Mouse (Mus musculus) c-Kit-positive CD71-positive TER-119-positive erythroid progenitor cells, embryonic 14.5 days (primary cell): ENCODE data around the gene Ikbke.

Experiments used
- DNase-seq: peaks from one replicate; pipeline ENCODE4 v3.0.0-alpha.2; 2013; ENCODE audit warnings: low spot score

Ikbke gene

DNA sequence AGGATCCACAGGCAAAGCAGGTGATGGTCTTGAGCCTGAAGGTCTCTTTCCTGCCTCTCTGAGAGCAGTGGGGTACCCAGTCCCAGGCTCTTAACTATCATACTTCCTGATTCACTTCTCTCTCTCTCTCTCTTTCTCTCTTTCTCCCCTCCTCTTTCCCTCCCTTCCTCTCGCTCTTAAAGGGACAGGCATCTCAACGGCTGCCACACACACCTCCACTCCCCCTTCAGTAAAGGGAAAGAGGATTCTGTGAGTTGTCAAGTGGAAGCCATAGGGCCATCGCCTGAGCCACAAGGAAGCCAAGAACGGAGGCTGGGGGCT, at the start of gene Ikbke:
Gene Ikbke, minus strand, starts transcription at position 151 of the 321 bp plus-strand sequence.
- no peak for DNase-seq

DNA sequence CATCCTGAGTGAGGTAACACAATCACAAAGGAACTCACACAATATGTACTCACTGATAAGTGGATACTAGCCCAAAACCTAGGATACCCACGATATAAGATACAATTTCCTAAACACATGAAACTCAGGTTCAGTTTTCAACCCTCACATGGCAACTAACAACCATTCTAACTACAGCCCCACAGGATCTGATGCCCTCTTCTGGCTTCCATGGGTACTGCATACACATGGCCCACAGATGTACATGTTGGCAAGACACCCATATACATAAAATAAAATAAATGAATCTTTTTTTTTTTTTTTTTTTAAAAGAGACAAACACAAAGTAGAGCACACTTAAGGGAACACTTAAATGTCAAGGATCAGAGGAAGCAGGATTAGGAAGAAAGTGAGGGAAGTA, 49.7 kb upstream of the Ikbke start:
- peak; percentile 21 for DNase-seq

DNA sequence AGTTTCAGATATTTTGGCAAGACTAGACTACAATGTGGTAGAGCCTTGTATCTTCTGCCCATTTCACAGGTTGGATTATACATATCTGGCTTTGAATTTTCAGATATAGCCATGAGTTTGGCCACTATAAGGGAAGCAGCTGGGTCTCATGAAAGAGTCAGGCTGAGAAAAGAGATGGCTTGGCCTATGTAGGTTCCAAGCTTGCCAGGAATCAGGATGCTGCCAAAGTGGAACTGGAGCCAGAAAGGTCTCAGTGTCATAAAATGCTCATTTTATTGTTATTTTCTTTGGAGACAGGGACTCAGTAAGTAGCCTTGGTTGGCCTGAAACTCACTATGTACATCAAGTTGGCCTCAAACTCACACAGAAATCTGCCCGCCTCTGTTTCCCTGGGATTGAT, 47.8 kb upstream of the Ikbke start:
- no peak for DNase-seq

DNA sequence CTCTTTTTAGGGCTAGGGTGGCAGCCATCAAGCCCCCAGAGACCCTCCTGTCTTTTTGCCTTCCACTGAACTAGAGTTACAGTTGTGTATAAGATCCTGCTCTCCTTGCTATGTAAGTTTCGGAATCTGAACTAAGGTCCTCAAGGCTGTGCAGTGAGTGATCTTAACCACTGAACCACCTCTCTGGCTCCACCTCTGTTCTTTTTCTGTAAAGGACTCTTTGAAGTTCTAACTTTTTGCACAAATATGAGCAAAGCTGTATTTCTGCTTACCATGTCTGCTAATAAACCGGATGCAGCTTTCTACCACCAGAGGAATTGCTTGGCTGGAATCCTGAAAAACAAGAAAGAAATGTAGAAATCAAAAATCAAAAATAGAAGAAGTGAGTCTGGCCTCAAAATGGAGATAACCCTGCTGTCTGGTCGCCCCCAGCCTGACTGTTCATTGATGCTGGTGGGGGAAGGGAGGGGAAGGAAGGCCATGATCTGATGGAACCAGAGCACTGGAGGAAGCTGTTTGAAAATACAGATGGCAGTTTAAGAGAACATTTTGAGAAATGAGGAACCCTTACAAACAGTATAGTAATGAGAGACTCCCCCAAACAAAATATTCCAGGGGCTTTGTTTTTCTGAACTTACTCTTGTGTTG, 45.5 kb upstream of the Ikbke start:
- DNase-seq = no peak

DNA sequence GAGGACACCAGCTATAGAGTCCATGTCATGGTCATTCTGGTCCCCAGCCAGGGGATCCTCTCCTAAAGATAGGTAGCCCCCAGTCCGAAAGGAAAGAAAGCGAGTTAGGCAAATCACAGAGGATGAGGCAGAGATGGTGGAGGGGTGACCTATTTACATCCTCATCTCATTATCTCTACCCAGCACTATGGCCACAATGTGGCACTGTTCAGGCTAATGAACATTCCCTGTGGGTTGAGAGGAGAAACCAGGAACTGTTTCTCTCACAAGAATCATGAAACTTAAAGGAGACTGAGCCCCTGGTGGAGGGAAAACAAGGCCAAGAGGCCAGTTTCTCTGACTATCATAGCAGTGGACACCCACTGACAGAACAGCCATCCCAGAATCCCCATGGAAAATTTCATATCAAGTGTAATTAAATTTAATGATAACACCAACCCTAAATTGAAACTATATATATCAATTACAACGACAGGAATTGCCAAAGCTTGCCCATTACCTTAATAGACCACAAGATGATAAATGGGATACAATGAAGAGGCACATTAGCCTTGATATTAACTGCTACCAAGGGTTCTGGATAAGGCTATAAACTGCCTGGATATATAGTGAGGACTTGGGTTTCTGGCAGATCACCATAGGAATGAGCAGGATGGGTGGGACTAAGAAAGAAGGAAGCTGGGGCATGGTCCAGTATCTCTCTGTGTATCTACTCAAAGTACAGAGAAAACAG, 40.4 kb upstream of the Ikbke start:
- no peak for DNase-seq

DNA sequence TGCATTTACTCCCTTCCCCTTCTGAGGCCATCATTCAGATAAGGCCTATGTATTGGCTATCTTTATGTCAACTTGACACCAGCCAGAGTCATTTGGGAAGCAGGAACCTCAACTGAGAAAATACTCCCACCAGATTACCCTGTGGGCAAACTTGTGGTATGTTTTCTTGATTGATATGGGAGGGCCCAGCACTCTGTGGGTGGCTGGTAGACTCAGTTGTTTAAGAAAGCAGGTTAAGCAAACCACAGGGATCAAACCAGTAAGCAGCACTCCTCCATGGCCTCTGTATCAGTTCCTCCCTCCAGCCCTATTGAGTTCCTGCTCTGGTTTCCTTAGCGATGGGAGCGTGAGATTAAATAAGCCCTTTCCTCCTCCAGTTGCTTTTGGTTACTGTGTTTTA, 39.0 kb upstream of the Ikbke start:
- DNase-seq = no peak

DNA sequence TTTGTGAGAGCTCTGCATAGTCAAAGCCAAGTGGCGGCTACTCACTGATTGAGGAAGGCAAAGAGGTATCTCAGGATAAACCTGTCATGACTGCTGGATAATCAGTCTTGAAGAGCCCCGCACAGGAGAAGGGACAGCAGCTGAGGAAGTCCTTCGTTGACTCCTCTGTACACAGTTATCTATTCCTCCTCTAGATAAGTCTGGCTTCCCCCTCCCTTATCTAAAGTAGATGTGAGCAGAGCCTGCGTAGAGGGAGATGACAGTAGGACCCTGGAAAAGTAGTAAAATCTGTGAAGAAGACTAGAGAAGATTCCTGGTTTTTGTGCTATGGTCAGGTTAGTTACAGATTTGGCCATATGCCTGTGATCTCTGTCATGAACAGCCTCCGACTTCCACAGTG, 38.2 kb upstream of the Ikbke start:
- DNase-seq = no peak

DNA sequence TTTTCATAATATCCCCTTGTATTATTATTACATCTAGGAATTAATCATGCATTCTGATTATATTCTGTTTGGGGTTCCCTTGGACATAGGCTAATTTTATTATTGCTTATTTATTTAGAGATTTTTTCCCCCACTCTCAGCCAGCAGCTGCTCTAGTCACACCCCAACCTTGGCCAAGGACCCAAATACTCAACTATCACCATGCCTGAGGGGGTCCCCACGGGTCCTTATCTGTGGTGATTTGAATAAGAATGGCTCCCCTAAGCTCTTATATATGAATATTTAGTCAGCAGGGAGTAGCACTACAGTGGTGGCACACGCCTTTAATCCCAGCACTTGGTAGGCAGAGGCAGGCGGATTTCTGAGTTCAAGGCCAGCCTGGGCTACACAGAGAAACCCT, 31.9 kb upstream of the Ikbke start:
- DNase-seq = no peak

DNA sequence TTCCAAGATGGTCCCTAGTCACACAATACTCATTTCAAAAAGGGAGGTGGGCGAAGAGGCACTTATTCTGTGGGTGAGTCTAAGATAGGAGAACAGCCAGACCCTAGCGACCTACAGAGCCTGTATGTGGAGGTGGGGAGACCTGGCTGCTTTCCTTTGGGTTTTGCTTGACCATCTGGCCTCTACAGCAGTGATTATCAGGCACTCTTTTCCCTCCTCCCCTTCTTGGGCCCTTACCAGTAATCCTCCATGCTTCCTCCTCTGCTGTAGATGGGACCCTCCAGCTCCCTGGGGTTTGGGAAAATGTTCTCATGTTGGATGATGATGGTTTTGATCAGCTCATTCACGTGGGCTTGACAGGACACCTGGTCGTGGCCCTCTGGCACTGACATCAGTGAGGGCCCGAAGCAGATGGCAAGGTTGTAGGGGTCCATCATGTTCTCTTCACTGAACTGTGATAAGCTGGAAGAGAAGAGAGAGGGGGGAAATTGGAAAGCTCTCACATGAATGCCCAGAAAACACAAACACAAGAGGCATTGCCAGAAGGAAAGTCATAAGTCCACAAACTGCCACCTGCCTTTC, 30.9 kb upstream of the Ikbke start:
- DNase-seq = no peak

DNA sequence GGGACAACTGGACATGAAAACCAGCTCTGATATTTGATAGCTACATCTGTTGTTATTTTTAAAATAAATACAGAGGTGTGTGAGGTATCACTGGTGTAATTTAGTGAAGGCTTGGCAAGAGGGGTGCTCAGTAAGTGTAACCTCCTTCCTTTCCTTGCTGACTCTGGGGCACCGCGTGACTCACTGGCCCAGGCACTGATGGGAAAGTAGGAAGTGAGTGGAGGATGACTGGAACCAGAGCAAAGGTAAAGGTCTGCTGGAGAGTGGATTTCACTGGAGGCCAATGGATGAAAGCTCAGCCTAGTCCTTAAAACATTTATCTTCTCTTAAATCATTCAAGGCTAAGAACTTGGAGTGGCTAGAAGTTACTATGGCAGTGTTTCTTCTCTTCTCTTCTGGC, 21.3 kb upstream of the Ikbke start:
- no peak for DNase-seq

DNA sequence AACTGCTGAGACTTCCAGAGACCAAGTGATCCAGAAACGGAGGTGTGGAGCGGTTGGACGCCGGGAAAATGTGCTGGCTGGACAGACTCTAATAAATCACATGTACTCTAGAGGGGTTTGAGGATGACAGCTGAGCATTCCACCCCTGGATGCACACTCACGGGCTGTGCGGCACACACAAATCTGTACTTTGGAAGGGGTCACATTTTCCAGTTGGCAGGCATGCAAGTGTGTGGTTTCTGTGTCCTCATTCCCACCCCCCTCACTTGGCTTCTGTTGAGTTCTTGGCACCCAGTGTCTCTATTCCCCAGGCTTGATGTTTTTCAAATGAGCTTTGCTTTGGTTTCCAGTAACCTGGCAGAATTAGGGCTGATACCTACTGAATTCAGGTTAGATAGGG, 20.4 kb upstream of the Ikbke start:
- DNase-seq = no peak

DNA sequence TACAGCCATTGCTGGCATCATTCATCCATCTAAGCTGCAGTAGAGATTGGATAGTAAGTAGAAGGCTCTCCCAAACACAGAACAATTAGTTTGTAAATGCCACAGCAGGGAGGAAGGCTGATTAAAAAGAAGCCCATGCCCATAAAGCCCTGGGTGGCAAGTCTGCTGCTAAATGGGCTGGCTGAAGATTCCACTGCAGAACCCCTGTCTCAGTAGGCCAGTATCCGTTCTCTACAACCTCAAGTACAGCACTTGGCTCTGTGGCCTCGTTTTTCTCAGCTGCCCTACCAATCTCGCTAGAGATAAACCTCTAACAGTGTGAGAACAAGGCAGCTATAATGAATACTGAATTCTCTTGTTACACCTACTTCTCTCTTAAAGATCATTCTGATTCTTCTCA, 19.8 kb upstream of the Ikbke start:
- no peak for DNase-seq

DNA sequence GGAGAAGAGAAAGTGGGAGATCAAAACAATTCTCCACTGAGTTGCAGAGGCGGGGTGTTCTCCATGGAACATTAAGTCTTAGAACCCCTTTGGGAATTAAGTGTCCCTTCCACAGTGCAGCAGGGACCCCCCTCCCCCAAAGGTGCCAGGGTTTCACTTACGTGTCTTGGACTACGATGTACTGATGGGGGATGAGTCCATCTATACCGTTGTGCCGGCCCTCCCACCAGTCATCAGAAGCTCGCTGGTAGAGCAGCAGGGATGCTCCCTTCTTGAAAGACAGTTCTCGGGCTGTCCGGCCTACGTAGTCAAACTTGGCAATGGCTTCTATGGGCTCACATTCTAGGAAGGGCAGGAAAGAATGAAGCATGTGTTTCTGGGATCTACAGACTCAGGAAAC, 18.8 kb upstream of the Ikbke start:
- DNase-seq = no peak

DNA sequence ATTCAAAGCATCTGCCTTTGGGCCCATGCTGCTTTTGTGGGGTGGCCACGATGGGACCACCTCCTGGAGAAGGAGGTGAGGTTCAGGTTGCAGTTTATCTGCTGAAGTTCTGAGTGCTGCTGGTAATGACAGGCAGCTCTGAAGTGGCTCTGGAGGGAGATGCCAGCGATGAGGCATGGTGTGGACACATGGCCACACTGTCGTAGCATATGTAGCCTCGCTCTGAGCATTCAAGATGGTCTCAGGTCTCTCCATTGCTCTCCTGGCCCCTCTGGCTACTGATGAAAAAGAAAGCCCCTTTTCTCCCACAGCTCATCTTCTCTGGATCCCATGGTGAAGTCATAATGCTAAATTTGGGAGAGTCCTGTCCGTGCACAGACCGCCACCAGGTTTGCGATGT, 17.3 kb upstream of the Ikbke start:
- DNase-seq = no peak

DNA sequence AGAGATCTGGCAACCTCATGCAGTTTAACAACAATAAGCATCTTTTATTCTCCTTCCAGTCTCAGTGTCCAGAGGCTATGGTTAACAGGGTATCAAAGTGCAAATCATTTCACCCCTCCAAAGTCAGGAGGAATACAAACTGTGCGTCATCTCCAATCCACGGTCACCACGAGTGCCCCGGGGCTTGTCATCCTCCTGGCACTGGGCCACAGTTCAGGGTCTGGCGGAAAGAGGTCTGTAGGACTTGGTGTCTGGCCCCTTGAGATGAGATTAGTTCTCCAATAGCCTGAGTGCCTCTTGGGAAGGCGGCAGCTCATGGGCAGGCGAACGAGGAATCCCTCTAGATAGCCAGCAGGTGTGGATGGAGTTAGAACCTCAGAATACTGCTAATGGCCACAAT, 15.8 kb upstream of the Ikbke start:
- no peak for DNase-seq

DNA sequence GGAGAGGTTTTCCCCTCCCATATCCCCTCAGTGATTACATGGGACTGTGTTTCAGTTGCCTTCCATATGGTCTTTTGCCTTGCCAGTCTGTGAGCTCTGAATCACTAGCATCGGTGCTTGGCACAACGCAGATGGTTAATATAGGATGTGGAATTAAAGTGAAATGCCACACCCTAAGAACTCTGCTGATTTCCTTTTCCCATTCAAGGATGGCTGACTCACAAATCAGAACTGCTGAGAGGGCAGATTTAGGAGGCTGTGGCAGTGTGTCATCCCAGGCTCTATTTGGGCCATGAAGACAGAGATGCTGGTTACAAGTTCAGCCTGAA, 14.5 kb upstream of the Ikbke start:
- DNase-seq = no peak

DNA sequence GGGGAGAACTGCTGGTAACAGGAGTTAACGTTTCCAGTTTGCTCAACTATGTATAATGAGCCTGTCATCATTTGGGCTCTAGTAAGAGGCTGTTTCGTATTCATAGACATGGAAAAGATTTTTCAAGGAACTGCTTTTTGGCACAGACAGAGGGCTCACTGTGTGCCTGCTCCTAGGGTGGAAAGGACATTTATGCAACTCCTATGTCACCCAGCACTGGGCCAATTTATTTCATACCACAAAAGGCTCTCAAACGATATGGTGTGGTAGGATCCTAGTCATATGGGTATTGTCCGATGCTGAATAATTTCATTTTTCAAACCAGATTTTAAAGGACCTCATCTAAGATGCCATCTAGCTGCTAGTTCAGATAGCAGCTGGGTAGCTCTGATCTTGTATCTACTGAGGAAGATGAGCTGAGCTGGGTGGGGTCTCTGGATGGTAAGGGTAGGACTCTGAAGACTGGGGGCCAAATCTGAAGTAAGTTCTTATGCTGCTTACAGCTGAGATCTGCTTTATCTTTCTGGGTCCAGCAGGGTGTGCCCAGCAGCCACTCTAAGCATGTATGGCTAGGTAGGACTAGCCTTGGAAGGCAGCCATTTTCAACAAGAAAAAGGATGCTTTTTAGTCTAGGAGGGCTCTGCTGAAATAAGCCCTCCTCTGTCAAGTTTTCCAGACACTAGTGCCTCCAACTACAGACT, 14.0 kb upstream of the Ikbke start:
- no peak for DNase-seq

DNA sequence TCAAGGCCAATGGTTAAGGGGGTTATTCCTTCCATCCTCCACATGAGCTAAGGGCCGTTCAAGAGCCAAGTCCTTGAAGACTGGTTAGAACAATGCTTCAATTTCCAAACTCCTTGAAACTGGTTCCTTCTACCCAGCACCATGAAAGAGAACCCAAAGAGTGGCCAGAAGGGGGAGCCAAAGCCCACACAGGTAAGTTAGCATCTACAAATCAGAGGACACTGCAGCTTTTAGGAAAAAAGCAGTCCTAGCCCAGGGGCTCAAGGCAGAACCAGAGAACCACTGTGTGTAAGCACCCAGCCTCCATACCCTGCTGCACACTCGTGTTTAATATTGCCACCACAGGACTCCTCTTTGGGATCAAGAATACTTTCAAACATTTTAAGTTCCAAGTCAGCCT, 11.2 kb upstream of the Ikbke start:
- DNase-seq = peak; percentile 55

DNA sequence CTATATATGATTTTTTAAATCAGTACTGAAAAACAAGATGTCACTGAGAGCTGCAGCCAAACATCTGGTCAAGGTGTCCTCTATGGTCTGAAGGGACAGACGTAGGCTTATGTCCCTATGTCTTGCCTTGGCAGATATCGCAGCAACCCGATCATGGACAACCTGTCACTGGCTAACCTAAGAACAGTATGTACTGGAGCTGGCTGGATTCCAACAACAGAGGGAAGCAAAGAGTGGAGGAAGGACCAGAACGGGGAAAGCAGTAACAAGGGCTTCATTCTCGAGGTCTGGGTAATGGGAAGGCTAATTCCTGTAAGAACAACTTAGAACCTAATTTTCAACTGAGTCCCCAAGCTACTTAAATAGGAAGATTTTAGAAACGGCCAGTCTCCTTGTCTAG, 9.5 kb upstream of the Ikbke start:
- no peak for DNase-seq

DNA sequence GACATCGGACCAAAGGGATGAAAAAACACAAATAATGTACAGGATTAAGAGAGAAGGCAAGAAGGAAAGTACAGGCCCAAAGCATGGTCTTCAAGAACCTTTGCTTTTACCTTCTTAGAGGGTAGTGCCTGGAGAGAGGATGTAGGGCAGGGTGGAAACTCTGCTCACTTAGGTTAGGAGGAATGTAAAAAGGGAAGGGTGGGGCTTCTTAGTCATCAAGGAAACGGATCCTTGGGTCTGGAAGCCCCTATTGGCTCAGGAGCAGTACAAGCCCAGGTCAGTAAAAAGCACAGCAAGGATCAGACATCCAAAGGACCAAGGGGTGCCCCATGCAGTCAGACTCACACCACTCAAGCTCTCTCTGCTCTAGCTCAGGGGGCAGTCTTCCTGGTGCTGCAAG, 7.9 kb upstream of the Ikbke start:
- no peak for DNase-seq

DNA sequence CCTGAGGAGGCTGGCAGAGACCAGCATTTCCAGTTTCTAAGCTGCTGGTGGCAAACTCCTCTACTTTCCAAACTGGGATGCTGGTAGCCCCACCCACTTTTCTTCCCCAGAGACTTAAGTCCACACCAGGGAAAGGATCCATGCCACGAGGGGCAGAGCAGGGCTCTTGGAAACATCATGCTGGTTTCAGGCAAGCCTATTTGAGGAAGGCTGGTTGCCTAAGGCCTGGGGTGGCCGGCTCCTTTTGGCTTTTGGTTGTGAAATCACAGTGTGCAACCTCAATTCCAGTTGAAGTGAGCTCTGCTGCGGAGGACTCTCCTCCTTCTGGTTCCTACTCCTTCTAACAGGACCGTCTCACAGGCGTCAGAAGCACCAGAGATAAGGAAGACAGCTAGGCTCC, 7.4 kb upstream of the Ikbke start:
- no peak for DNase-seq

DNA sequence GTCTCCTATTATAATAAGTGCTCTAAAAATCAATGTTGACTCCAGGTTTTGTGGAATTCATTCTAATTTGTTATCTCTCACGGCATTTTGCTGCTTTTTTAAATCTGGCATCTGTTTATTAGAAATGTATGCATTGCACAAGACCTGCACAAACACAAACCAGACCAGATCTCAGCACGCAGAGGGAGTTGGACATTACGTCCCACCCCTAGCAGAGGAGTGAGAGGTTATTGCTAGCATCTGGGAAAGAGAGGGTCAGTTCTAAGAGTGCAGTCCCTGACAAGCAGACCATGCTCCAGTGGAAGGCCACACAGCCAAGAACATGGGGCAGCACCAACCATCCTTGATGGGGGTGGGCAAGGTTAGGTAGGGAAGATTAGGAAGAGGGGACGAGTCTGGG, 5.2 kb upstream of the Ikbke start:
- no peak for DNase-seq

DNA sequence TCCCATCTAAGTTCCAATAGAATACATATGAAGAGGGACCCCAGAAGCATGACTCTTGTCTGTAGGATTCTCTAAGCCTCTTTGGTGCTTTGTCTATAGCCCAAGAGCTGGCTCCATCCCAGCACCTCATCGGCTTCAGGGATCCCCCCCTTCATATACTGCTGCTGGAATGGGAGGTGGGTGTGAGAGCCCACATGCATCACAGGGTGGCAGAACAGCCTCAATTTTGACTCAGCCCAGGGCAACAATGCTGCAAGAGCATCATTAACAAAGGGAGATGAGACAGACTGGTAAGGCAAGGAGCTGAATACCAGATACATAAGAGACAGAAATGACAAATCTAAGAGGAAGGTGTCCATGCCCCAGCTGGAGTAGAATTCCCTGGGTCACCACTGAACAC, 4.8 kb upstream of the Ikbke start:
- DNase-seq = no peak

DNA sequence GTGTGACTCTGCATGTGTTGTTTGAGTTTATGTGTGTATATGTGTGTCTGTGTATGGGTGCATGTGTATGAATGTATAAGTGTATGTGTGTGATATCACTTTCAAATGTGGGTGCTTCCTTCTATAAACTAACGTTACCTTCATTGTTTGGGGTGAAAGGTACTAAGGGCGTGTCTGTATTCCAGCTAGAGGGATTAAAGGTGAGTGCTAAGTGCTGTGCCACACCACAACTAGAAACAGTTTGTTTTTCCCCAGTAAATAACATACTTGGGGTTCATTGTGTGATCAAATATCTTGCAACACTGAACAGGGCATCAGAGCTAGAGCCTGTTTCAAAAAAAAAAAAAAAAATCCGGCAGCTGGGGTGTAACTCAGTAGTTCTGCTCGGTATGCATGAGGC, 2.3 kb upstream of the Ikbke start:
- DNase-seq = no peak
